In genomic region chrX:100741940-100742339, GRCm38 (mm10) we compare ENCODE assay signal across 7 mouse cellular contexts. TPM values are rescaled to one million over a fixed set of nuclear protein-coding genes. Genes with fewer than 3 reads are reported as not detected.
DNase-seq lines count a peak whose midpoint lies in the region; ATAC-seq lines count a peak whose summit lies in the region.

No protein-coding gene starts in this region.

- H3K36me3 ChIP-seq in embryonic facial prominence, embryonic 11.5 days (replicated peaks; ENCODE audit: control insufficient read depth, insufficient read depth, low read depth, low read length): no peaks in the 10 kb centered on the region
- no peaks in the 10 kb centered on the region for H3K36me3 ChIP-seq in heart, embryonic 14.5 days (ENCODE audit: control insufficient read depth, insufficient read depth, low read length)

- H3K4me2 ChIP-seq in embryonic facial prominence, embryonic 11.5 days (ENCODE audit: low read depth, low read length): no peak overlapping the region
- H3K4me2 ChIP-seq in heart, embryonic 14.5 days (ENCODE audit: low read length): peak overlapping the region; percentile 60

- DNase-seq in ES-CJ7 (ENCODE audit: low read depth, low spot score): peak; percentile 66
- peak; percentile 36 for DNase-seq in adrenal gland, adult 2 months
- DNase-seq in embryonic facial prominence, embryonic 11.5 days (ENCODE audit: low spot score): peak; percentile 64
- DNase-seq in layer of hippocampus, adult 9-11 months: peak; percentile 91
- peak; percentile 73 to 76 for DNase-seq in right cerebral cortex, postnatal 36 days (ENCODE audit: low spot score in 2 of 2)

- H3K4me1 ChIP-seq in embryonic facial prominence, embryonic 11.5 days (ENCODE audit: control insufficient read depth, insufficient read depth, low read length): no peaks in the 10 kb centered on the region
- peaks cover 0 to 6% of the 10 kb centered on the region in 2 experiments; a peak in 2 of 4 replicates for H3K4me1 ChIP-seq in heart, embryonic 14.5 days (ENCODE audit: control insufficient read depth in 2 of 2, insufficient read depth in 2 of 2, low read length in 2 of 2)

- no peak overlapping the region for H3K27ac ChIP-seq in embryonic facial prominence, embryonic 11.5 days (replicated peaks; ENCODE audit: low read depth, low read length)
- H3K27ac ChIP-seq in heart, embryonic 14.5 days (replicated peaks in 1 of 2; ENCODE audit: control insufficient read depth in 1 of 2, insufficient read depth in 1 of 2, low read depth in 2 of 2, low read length in 2 of 2): peak overlapping the region; percentile 86 to 93; a peak in 3 of 4 replicates

- no peak overlapping the region for H3K9ac ChIP-seq in embryonic facial prominence, embryonic 11.5 days (replicated peaks; ENCODE audit: low read length)
- peak overlapping the region; percentile 67; the same call in 1 of the 2 replicates for H3K9ac ChIP-seq in heart, embryonic 14.5 days (ENCODE audit: low read length)

- WGBS in embryonic facial prominence, embryonic 11.5 days: 6% methylated on average over 10 of the region's 10 CpGs
- 7% methylated on average over 7 of the region's 10 CpGs for WGBS in heart, embryonic 14.5 days

- H3K4me3 ChIP-seq in embryonic facial prominence, embryonic 11.5 days (ENCODE audit: low read depth, low read length): no peak overlapping the region
- H3K4me3 ChIP-seq in heart, embryonic 14.5 days (ENCODE audit: control insufficient read depth in 1 of 2, insufficient read depth in 1 of 2, low read depth in 1 of 2, low read length in 2 of 2): peak overlapping the region; percentile 16 to 28; a peak in 2 of 4 replicates

- H3K9me3 ChIP-seq in embryonic facial prominence, embryonic 11.5 days (replicated peaks; ENCODE audit: control insufficient read depth, low read length): no peaks in the 10 kb centered on the region
- H3K9me3 ChIP-seq in heart, embryonic 14.5 days (ENCODE audit: control insufficient read depth, low read length): peaks cover 6% of the 10 kb centered on the region; the same call in 1 of the 2 replicates

- no peak for ATAC-seq in embryonic facial prominence, embryonic 11.5 days (replicated peaks; ENCODE audit: insufficient number of reproducible peaks, low FRiP score, low TSS enrichment, low read depth)
- ATAC-seq in heart, embryonic 14.5 days (ENCODE audit: insufficient number of reproducible peaks, insufficient read depth, low FRiP score, low read depth): no peak
- ATAC-seq in megakaryocyte-erythroid progenitor cell, adult 5-6 weeks (replicated peaks; ENCODE audit: low FRiP score, low TSS enrichment, poor library complexity, severe bottlenecking): peak; percentile 70; the same call in 1 of the 2 replicates

- H3K27me3 ChIP-seq in embryonic facial prominence, embryonic 11.5 days (ENCODE audit: control insufficient read depth, insufficient read depth, low read length): peaks cover 3% of the 10 kb centered on the region; the same call in 1 of the 2 replicates
- H3K27me3 ChIP-seq in heart, embryonic 14.5 days (ENCODE audit: control insufficient read depth, insufficient read depth, low read length): peaks cover 4% of the 10 kb centered on the region; the same call in 1 of the 2 replicates

RNA-seq across cellular contexts. Expression of gene Gdpd2, which starts 12.3 kb away (rescaled TPM):
- total RNA-seq in adrenal gland, adult 2 months (2021): under 1 TPM; 0.17 to 0.20 TPM
- 0.60 and 0.86 TPM in 2 replicates for polyA plus RNA-seq in adrenal gland, adult 2 months (2012; rRNA removed)
- polyA plus RNA-seq in embryonic facial prominence, embryonic 11.5 days (2014; fragmentation: Nextera tagmentation; extraction: Ambion mirVana): 3.3 and 4.3 TPM in 2 replicates
- polyA plus RNA-seq in heart, embryonic 14.5 days (2014; fragmentation: Nextera tagmentation; extraction: Ambion mirVana): 0.62 and 0.75 TPM in 2 replicates
- total RNA-seq in megakaryocyte-erythroid progenitor cell, adult 5-6 weeks (2014; fragmentation: Nextera tagmentation): not detected in 2 replicates
- 1.0 TPM in 1 of 2 replicates, not detected in the other for total RNA-seq in megakaryocyte-erythroid progenitor cell, adult 5-6 weeks (2017)

RNA-seq across cellular contexts. Expression of gene Dlg3, which starts 25.6 kb away (rescaled TPM):
- 10 to 100 TPM; 33.3 to 48.6 TPM for total RNA-seq in adrenal gland, adult 2 months (2021)
- polyA plus RNA-seq in adrenal gland, adult 2 months (2012; rRNA removed): 7.1 TPM in 2 replicates
- 4.8 and 10.9 TPM in 2 replicates for polyA plus RNA-seq in embryonic facial prominence, embryonic 11.5 days (2014; fragmentation: Nextera tagmentation; extraction: Ambion mirVana)
- polyA plus RNA-seq in heart, embryonic 14.5 days (2014; fragmentation: Nextera tagmentation; extraction: Ambion mirVana): 1.9 and 2.5 TPM in 2 replicates
- 11.7 and 13.5 TPM in 2 replicates for total RNA-seq in megakaryocyte-erythroid progenitor cell, adult 5-6 weeks (2014; fragmentation: Nextera tagmentation)
- 11.4 and 12.0 TPM in 2 replicates for total RNA-seq in megakaryocyte-erythroid progenitor cell, adult 5-6 weeks (2017)

Comparison
In these comparisons a context has a peak if more than half of its experiments do, and no peak if none do; other contexts are left out.
1. DNase-seq: peak in every context shown above with its lines; median percentile 91 in layer of hippocampus, adult 9-11 months; 74 in right cerebral cortex, postnatal 36 days; 66 in ES-CJ7; 64 in embryonic facial prominence, embryonic 11.5 days; 36 in adrenal gland, adult 2 months.